Mouse (Mus musculus): ENCODE data around the gene E130309D02Rik. TPM values are rescaled to one million over a fixed set of nuclear protein-coding genes. Genes with fewer than 3 reads are reported as not detected.

Gene E130309D02Rik
- polyA plus RNA-seq, 1 experiment from 2014 or later: 47.9 TPM

DNA sequence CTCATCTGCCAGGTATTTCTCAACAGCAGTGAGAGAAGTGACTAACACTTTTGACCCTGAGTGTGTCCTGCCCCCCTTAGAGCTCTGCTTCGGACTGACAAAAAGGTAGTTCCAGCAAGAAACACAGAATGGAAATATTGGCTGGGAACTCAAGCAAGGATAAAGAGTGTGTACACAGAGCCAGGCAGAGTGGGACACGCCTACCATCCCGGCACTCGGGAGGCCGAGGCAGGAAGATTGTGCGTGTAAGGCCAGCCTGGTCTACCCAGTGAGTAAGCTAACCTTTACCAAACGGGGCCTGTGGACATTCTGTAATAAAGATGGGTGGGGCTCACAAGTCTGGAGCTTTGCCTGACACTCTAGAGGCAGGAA lies 19.9 kb upstream of the E130309D02Rik start:
- WGBS: 82% methylated on average over 7 of the region's 7 CpGs
- 0 out of 2 replicates have a peak, but pooled peaks cover 3% of the 10 kb centered on the region for H3K27me3 ChIP-seq
- H3K4me1 ChIP-seq: peaks cover 2% of the 10 kb centered on the region
- no peaks in the 10 kb centered on the region for H3K36me3 ChIP-seq
- no peak overlapping the region for H3K4me2 ChIP-seq (replicated peaks)
- no peaks in the 10 kb centered on the region for H3K9me3 ChIP-seq
- no peak overlapping the region for H3K27ac ChIP-seq (replicated peaks)
- H3K4me3 ChIP-seq: no peak overlapping the region
- H3K9ac ChIP-seq (replicated peaks): no peak overlapping the region
- no peak for ATAC-seq (replicated peaks)

GRCm38 (mm10) chr5:143334418-143335088 lies 19.4 kb upstream of the E130309D02Rik start:
- H3K9ac ChIP-seq (replicated peaks): no peak overlapping the region

DNA sequence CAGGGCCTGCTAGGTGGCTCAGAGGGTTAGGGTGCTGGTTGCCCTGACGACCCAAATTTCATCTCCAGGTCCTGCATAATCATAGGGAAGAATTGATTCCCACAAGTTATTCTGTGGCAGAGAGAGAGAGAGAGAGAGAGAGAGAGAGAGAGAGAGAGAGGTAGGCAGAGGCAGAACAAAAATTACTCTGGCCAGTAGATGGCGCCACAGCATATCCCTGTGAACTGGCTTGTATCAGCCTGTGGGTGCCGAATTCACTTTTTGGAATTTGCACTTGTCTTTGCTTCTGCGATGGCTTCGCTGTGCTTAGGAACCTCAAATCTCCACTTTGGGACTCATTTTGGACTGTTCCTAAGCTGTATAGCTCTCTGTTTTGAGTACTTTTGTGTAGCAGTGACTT lies 18.7 kb upstream of the E130309D02Rik start:
- no peak for ATAC-seq (replicated peaks)
- no peaks in the 10 kb centered on the region for H3K36me3 ChIP-seq
- 18% methylated on average over 5 of the region's 5 CpGs for WGBS

More at GRCm38 (mm10) chr5:143334418-143335088, 19.4 kb upstream of the E130309D02Rik start:
- H3K4me3 ChIP-seq: no peak overlapping the region
- H3K4me2 ChIP-seq (replicated peaks): no peak overlapping the region
- no peaks in the 10 kb centered on the region for H3K36me3 ChIP-seq
- 75% methylated on average over 14 of the region's 14 CpGs for WGBS
- no peak overlapping the region for H3K27ac ChIP-seq (replicated peaks)
- H3K9me3 ChIP-seq: no peaks in the 10 kb centered on the region
- peaks cover 7% of the 10 kb centered on the region for H3K4me1 ChIP-seq
- ATAC-seq (replicated peaks): no peak
- H3K27me3 ChIP-seq: 0 out of 2 replicates have a peak, but pooled peaks cover 3% of the 10 kb centered on the region

GRCm38 (mm10) chr5:143328690-143329495 lies 13.7 kb upstream of the E130309D02Rik start, which contains the start of gene Zdhhc4:
Gene Zdhhc4, minus strand, starts transcription at chr5:143329256.
- H3K9ac ChIP-seq (replicated peaks): peak within 1 kb of the TSS; percentile 85
- WGBS: under 1% methylated on average over 51 of the region's 57 CpGs
- ATAC-seq (replicated peaks): peak; percentile 83
- H3K9me3 ChIP-seq: no peaks in the 10 kb centered on the region
- H3K27ac ChIP-seq (replicated peaks): peak within 1 kb of the TSS; percentile 83
- H3K4me3 ChIP-seq: peak within 1 kb of the TSS; percentile 70
- peak within 1 kb of the TSS; percentile 85 for H3K4me2 ChIP-seq (replicated peaks)
- H3K36me3 ChIP-seq: peaks cover 22% of the 10 kb centered on the region
- peaks cover 22% of the 10 kb centered on the region for H3K4me1 ChIP-seq
- H3K27me3 ChIP-seq: no peaks in the 10 kb centered on the region

More for the DNA sequence above, 18.7 kb upstream of the E130309D02Rik start:
- no peak overlapping the region for H3K9ac ChIP-seq (replicated peaks)
- no peak overlapping the region for H3K27ac ChIP-seq (replicated peaks)
- H3K4me2 ChIP-seq (replicated peaks): no peak overlapping the region
- no peaks in the 10 kb centered on the region for H3K9me3 ChIP-seq
- peaks cover 8% of the 10 kb centered on the region for H3K4me1 ChIP-seq
- H3K4me3 ChIP-seq: no peak overlapping the region
- 0 out of 2 replicates have a peak, but pooled peaks cover under 1% of the 10 kb centered on the region for H3K27me3 ChIP-seq

- Histone ChIP-seq H3K4me3 (no peak overlapping the region), H3K27ac (replicated peaks) (no peak overlapping the region), H3K4me2 (replicated peaks) (no peak overlapping the region), H3K36me3 (peaks cover 59% of the 10 kb centered on the region), H3K27me3 (no peaks in the 10 kb centered on the region), H3K9ac (replicated peaks) (no peak overlapping the region), H3K4me1 (peaks cover 18% of the 10 kb centered on the region), H3K9me3 (no peaks in the 10 kb centered on the region)
- 88% methylated on average over 8 of the region's 8 CpGs for WGBS
- no peak for ATAC-seq (replicated peaks)
Observed at GRCm38 (mm10) chr5:143317288-143317610, 2.1 kb upstream of the E130309D02Rik start.

DNA sequence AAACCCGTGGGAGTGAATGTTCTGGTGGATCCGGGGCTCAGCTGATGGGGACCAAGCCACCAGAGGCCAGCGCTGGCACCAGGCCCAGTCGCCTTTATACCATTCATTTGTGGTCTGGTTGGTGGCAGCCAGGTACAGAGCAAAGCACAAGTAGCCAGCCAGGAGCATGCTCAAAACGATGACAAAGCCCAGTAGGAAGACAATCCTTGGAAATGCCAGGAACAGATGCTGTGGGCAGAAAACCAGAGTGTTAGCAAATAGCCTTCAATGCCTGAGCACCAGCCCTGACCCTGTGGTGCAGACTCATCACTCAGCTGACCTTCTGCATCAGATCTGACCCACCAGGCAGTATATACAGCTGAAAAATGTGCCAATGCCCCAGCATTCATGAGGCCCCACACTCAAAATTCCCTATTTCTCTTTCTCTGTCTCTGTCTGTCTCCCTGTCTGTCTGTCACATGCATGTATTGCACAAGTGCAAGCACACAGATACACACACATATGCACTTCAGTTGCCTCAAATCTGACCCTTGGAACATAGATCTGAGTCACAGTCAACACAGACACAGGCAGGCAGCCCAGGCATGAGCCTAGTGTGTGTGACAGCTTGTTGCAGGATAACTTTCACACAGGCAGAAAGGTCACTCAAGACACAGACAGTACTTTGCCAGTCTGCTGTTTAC lies 1.6 kb upstream of the E130309D02Rik start:
- Histone ChIP-seq H3K9me3 (no peaks in the 10 kb centered on the region), H3K27me3 (no peaks in the 10 kb centered on the region), H3K4me1 (peaks cover 20% of the 10 kb centered on the region), H3K36me3 (peaks cover 59% of the 10 kb centered on the region), H3K9ac (replicated peaks) (no peak overlapping the region), H3K27ac (replicated peaks) (no peak overlapping the region), H3K4me2 (replicated peaks) (no peak overlapping the region), H3K4me3 (no peak overlapping the region)
- ATAC-seq (replicated peaks): no peak
- WGBS: 85% methylated on average over 5 of the region's 5 CpGs

DNA sequence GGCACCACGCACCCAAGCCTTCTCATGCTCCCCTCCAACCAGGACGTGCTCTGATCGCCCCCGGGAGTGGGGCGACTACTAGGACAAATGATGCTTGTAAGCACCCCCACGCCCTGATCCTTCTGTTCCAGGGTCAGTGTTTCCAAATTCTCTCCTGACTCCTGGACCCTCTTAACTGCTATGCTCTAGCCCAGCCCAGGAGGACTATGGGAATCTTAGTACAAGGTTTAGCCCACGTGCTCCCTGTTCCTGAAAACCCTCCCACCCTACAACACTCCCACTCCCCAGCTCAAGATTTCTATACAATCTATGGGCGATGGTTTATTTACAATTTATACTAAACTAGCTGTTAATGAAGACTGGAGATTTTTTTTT lies 341 bp upstream of the E130309D02Rik start:
- WGBS: 14% methylated on average over 8 of the region's 8 CpGs
- Histone ChIP-seq H3K27me3 (no peaks in the 10 kb centered on the region), H3K4me3 (peak overlapping the region; percentile 99), H3K9ac (replicated peaks) (no peak overlapping the region), H3K9me3 (no peaks in the 10 kb centered on the region), H3K36me3 (peaks cover 61% of the 10 kb centered on the region), H3K4me1 (peaks cover 31% of the 10 kb centered on the region), H3K4me2 (replicated peaks) (peak overlapping the region; percentile 88), H3K27ac (replicated peaks) (peak overlapping the region; percentile 98)
- ATAC-seq (replicated peaks): no peak; the same call in 1 of the 2 replicates

DNA sequence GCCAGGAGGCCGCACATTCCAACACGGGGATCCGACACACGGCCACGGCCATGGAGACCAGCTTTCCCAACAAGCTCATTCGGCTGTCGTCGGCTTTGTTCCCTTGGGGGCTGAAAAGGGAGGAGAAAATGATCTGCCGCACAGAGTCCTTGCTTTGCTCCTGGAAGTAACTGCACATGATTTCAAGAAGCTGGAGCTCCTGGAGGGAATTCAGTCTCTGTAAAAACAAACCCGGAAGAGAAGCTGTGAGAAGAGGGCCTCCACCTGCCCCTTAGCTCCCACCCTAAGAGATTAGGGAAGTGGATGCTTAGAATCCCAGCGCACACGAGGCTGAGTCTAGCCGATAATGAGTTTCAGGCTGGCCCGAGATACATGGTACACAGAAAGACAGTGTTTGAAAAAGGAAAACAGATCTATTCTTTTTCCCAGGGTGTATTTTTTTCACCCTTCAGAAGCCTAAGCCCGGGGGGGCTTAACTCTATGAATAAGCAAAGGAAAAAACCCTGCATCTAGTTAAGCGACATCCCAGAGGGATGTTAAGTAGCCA lies 904 bp downstream of the E130309D02Rik start:
- peak overlapping the region; percentile 98 for H3K27ac ChIP-seq (replicated peaks)
- H3K4me3 ChIP-seq: peak overlapping the region; percentile 99
- 0 out of 2 replicates have a peak, but pooled peaks have one; percentile 29 for ATAC-seq (replicated peaks)
- peak overlapping the region; percentile 99 for H3K9ac ChIP-seq (replicated peaks)
- 2% methylated on average over 16 of the region's 16 CpGs for WGBS
- H3K4me1 ChIP-seq: peaks cover 31% of the 10 kb centered on the region
- H3K9me3 ChIP-seq: no peaks in the 10 kb centered on the region
- H3K36me3 ChIP-seq: peaks cover 62% of the 10 kb centered on the region
- H3K4me2 ChIP-seq (replicated peaks): peak overlapping the region; percentile 88
- no peaks in the 10 kb centered on the region for H3K27me3 ChIP-seq

GRCm38 (mm10) chr5:143311886-143312285 lies 3.3 kb downstream of the E130309D02Rik start:
- H3K9ac ChIP-seq (replicated peaks): no peak overlapping the region
- ATAC-seq (replicated peaks): no peak

GRCm38 (mm10) chr5:143309916-143310315 lies 5.2 kb downstream of the E130309D02Rik start:
- no peak overlapping the region for H3K9ac ChIP-seq (replicated peaks)
- no peak overlapping the region for H3K27ac ChIP-seq (replicated peaks)
- H3K27me3 ChIP-seq: no peaks in the 10 kb centered on the region
- peaks cover 71% of the 10 kb centered on the region for H3K36me3 ChIP-seq
- H3K4me1 ChIP-seq: peaks cover 38% of the 10 kb centered on the region
- WGBS: 95% methylated on average over 7 of the region's 7 CpGs
- no peak overlapping the region for H3K4me3 ChIP-seq
- no peak for ATAC-seq (replicated peaks)
- H3K4me2 ChIP-seq (replicated peaks): no peak overlapping the region
- no peaks in the 10 kb centered on the region for H3K9me3 ChIP-seq

More at GRCm38 (mm10) chr5:143311886-143312285, 3.3 kb downstream of the E130309D02Rik start:
- 69% methylated on average over 8 of the region's 8 CpGs for WGBS
- Histone ChIP-seq H3K4me1 (peaks cover 35% of the 10 kb centered on the region), H3K4me3 (no peak overlapping the region), H3K27me3 (no peaks in the 10 kb centered on the region), H3K4me2 (replicated peaks) (no peak overlapping the region), H3K36me3 (peaks cover 65% of the 10 kb centered on the region), H3K27ac (replicated peaks) (no peak overlapping the region), H3K9me3 (no peaks in the 10 kb centered on the region)

DNA sequence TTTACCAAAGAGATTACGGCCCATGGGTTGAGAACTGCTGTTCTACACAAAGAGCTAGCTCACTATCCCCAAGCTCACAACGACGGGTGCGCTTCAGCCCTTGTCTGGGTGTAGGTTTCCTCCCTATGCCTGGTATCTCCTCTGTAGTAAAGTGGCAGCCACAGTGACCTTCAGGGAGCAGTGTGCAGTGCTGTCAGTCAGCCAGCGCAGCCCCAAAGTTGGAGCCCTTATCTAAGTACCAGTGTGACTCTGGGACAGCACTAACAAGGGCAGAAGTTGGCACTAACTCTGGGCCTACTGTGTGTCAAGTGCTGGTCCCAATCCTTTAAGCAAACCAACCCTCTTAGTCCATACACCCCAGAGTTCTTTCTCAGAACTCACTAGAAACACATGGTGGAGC lies 6.3 kb downstream of the E130309D02Rik start:
- Histone ChIP-seq H3K4me3 (no peak overlapping the region), H3K9ac (replicated peaks) (no peak overlapping the region), H3K36me3 (peaks cover 76% of the 10 kb centered on the region), H3K4me1 (peaks cover 32% of the 10 kb centered on the region), H3K27me3 (no peaks in the 10 kb centered on the region), H3K27ac (replicated peaks) (no peak overlapping the region), H3K9me3 (no peaks in the 10 kb centered on the region), H3K4me2 (replicated peaks) (no peak overlapping the region)
- ATAC-seq (replicated peaks): no peak
- 96% methylated on average over 5 of the region's 5 CpGs for WGBS
